Mouse (Mus musculus): ENCODE data around the gene Tnxb.
"Not testable (repeated sequence)": the region's sequence is repeated elsewhere in the genome, so short reads cannot be mapped to it uniquely, and the experiment has no call there.

GRCm38 (mm10) chr17:34737466-34737865 is 67.1 kb downstream of the Tnxb start:
- not testable (repeated sequence) for TF ChIP-seq CTCF (IDR thresholded peaks at IDR 0.05; ENCODE audit: insufficient read depth, low read length); POLR2A (IDR thresholded peaks at IDR 0.05; ENCODE audit: borderline replicate concordance, extremely low read depth, low read depth, low read length)

Measured in lung, adult 2 months (tissue).